Mouse (Mus musculus): ENCODE data around the gene Tax1bp3. TPM values are rescaled to one million over a fixed set of nuclear protein-coding genes. Genes with fewer than 3 reads are reported as not detected.

Tax1bp3 gene
- total RNA-seq, 1 experiment from 2014 or later = 69.6 TPM

DNA sequence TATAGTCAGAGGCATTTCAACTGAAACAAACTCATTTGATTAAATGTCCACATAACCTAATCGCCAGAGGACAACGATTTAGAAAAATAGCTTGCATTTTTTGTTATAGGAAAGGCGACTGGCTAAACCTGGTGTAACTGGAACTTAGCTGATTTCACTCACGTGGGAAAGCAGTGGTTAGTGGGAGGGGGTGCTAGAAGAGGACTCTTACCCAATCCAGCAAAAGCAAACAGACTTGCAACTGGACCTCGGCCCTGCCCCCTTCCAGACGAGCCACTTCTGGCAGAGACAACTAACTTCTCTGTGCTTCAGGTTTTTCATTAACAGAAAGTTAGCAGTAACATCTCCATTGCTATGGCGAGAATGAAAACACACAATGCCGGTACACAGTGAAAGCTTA is 1.3 kb upstream of the Tax1bp3 start:
- peak; percentile 51 for DNase-seq

DNA sequence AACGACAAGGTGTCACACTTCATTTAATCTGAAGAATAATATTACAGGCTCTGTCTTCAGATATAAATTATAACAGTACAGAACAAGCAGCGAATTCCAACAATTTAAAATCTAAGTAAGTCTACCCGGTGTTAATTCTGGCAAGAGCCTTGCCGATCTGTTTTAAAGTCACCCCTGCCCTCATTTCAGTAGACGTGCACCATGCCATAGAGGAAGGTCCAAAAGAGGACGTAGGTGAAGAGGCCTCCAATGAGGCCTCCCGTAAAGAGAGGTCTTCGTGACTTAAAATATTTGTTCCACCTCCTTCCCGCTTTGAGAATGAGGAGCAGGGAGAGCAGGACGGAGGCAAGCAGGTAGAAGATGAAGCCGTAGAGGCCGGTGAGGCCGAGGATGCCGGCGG is 697 bp upstream of the Tax1bp3 start:
- no peak for DNase-seq

DNA sequence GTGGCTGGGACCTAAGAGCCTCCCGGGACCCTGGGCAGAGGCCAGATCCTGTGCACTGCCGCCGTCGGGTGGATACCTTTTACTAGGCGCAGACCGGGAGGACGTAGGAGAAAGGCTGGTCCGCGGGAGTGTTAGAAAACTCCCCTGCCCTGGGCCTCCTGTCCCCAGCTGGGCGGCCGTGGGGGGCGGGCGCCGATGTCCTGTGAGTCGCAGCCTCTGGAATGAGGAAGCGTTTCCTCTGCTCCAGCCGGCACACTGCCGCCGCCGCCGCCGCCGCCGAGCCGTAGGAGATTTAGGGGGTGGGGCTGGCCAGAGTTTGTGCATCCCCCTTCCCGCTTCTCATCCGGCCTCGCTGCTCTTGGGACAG is 609 bp downstream of the Tax1bp3 start:
- DNase-seq = peak; percentile 93

DNA sequence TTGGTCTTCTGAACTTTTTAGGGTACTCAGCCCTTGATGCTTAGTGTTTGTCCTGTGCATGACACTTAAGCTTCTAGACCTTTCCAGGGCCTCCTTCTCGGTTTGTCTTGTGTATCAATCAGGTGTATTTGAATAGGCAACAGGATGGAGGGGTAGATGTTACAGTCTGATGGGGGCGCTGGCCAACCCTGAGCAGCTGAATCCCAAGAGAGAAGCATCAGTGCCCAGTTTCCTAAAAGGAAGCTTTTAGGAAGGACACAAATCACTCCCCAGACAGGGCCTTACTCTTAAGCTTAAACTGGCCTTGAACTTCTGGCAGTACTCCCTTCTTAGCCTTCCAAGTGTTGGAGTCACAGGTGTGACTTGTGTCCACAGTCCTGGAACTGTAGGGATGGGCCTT is 1.0 kb downstream of the Tax1bp3 start:
- peak; percentile 32 for DNase-seq

DNA sequence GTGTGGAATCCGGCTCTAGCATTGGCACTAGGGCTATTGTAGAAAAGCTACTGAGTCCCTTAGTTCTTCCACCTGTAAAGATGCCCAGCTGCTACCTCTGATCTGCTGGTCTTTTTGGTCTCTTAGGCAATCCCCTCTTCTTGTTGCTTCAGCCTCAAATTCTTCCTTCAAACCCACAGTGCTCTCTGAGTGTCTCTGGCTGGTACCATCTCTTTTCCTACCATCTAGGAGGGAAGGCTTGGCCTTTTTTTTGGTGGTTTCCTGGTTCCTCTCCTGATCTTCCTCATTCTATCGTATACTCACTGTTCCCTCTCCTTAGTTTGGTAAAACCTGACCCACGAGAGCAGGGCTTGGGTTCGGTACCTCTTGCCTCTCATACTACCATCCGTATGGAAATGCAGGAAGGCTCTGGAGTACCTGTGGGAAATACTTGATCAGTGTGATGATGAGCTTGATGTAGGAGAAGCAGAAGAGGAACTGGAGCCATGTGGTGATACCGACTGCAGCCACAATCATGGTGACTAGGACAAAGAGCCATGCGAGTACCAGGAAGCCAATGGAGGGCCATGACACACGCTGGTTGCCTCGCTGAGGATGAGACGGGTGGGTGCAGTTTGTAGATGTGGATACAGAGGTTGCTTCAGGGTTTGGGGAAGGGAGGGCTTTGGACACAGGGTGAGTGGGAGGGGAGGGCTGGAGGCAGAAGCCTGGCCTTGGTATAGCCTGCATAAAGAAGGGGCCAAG is 9.2 kb downstream of the Tax1bp3 start:
- DNase-seq = no peak

DNA sequence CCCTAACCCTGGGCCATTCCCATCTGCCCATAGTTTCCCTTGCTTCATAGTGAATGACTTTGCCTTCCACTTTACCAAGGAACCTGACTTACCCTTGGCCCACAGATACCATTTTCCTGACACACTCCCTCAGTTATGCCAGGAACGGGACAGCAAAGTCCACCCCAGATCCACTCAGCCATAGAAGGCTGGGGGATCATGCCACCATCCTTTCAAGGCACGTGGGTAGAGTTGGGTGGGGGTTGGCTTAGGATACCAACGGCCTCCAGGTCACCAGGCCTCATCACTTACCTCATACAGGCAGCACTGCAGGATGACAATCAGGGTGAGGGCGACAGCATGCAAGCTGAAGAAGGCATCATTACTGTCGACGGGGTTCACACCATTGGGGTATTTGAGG is 10.3 kb downstream of the Tax1bp3 start:
- no peak for DNase-seq

DNA sequence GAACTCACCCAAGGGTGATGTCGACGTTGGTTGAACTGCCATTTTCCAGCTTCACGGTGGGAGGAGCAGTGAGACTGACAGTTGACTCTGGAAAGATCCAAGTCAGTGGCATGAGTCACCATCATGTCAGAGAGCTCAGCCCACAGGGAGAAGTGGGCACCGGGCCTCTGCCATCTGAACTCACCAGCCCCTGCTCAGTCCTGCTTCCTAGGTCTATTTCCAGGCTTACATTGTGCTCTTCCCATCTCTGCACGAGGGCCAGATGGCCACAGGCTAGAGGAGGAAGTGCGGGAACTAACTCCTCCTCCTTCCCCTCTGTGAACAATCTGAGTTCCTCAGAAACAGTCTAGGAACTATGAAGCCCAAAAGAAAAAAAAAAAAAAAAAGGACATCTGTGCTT is 16.2 kb downstream of the Tax1bp3 start:
- DNase-seq = peak; percentile 33

DNA sequence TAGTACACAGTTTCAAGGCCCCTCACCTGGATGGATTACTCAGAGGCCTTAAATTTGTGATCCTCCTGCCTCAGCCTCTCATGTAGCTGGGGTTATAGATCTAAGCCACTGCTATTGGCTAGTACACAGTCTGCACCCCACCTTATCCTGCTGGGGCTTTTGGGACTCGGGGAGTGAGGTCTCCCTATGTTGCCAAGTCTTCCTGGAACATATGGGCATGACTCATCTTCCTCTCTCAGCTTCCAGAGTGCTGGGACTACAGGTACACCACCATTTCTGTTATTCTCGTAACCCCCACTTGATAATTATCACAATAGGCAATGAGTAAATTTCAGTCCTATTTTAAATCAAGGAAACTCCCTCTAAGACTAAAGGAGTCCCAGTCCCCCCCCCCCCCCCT is 17.6 kb downstream of the Tax1bp3 start:
- no peak for DNase-seq

DNA sequence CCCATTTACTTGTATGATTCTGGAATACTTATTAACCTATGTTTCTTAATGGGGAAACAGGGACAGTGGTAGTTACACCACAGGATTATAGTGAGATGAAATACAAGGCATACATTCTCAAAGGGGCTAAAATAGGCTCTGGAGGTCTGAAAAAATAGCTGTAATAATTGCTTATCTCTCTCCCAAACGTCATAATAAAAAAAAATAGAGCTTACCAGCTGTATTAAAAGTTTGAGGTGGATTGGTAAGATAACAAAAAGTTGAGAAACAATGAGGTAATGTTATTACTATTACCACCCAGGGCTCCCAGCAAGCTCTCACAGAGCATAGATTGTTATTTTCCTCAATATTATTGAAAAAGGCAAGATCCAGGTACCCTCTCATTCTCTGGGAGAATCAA is 21.3 kb downstream of the Tax1bp3 start:
- DNase-seq = no peak

DNA sequence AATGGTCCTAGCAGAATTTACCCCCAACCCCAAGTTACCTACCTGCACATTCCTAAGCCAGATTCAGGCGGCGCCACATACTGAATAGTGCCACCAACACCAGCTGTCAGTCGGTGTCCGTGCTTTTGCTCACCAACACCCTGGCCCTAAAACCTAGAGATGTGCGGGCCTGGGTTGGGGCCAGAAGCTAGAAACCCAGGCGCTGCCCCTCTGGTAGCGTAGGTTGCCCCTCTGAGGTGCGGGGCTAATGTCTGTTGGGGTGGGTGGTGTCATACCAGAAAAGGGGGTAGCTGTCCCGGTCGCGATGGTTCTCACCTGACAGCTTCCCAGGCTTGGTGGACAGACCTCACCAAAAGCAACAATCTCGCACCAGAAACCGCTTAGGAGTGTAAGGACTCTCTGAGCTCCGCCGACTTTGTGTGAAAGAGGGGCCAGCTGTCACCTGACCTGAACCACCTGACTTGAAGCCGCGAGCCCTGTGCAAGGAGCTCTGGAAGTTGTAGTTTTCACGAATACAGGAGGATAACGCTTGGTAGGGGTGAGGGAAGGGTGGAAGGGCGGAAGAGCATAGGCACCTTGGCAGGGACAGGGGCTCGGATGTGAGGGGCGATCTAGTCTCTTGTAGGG is 21.8 kb downstream of the Tax1bp3 start, which contains the start of gene Ctns:
Gene Ctns, minus strand, starts transcription at position 440 of the 627 bp plus-strand sequence.
- peak; percentile 87 for DNase-seq

DNA sequence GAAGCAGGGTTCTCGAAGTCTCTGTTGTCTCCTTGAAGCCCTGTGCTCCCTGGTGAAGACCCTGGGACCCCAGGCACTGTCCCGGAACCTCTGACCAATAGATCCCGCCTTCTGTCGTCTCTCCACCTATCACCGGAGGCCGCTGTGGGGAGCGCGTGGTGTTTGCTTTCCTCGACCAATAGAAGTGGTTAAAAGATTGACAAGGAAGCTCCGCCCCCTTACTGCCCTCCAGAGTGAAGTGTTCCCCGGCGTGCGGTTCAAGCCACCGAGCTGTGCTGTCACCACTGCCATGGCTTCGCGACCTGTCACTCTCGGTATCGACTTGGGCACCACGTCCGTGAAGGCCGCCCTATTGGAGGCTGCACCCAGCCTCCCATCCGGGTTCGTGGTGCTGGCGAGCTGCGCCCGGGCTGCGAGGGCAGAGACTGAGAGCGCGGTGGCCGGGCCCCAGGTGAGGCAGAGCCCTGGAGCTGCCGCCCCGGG is 22.4 kb downstream of the Tax1bp3 start, which contains the start of gene Shpk:
Gene Shpk, plus strand, starts transcription at position 231 of the 483 bp plus-strand sequence.
- DNase-seq = peak; percentile 95

DNA sequence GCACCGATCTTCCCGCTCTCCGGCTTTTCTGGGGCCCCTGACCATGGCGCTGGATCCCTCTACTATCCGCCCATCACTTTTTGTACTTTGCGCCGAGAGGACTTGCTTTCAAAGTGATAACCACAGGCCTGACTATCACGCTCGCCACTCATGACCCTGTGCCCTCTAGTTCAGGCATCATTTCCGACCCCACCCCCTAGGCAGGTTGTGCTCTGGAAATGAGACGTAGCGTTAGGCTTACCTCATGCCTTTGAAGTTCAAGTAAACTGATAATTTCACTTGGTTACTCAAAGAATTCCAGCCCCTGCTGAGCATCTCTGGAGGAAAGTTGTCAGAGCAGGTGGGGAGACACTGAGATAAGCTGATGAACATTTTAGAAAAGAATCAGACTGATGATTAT is 23.0 kb downstream of the Tax1bp3 start:
- peak; percentile 31 for DNase-seq

DNA sequence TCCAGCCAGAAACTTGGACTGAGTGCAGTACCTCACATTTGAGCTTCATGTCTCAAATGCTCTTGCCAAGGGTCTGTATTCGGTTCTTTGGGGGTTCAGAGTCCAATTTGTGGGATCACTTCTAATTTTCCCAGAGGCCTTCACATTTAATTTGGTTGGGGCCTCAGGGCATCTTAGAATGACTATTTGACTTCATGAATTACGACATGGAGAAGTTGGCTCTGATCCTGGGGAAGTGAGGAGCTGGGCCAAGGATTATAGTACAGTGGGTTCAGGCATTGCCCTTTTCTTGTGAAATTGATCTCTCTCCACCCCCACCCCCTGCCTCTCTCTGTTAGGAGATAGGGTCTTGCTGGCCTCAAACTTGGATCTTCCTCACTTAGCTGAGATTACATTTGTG is 24.1 kb downstream of the Tax1bp3 start:
- DNase-seq = peak; percentile 58

DNA sequence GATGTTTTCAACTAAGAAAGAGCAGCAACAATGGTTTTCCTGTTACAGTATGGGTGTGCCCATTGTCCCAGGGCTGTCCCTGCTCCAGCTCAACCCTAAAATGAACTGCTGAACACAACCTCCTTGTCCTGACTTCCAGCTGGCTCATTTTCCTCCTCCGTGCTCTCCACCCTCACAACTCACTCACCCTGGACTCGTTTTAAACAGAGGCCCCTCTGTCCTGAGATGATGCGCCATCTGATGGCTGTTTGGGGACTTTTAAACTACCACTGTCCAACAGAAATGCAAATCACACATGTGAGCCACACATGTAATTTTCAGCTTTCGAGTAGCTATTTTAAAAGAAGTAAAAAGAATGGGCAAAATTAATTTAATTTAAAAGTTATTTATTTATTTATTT is 24.7 kb downstream of the Tax1bp3 start:
- no peak for DNase-seq

DNA sequence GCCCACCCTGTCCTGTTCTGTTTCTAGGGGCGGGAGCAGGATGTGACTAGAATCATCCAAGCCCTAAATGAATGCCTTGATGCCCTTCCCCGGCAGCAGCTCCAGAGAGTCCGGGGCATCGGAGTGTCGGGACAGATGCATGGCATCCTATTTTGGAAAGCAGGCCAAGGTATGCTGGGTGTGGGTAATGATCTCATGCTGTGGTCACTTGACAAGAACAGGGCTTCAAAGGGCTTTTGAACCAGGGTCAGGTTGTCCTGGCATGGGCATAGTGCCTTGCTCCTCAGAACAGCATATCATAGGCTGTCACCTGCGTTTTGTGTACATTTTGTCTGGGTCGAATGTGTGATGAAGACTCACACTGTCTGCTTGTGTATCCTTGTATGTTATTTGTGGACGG is 27.0 kb downstream of the Tax1bp3 start:
- no peak for DNase-seq

DNA sequence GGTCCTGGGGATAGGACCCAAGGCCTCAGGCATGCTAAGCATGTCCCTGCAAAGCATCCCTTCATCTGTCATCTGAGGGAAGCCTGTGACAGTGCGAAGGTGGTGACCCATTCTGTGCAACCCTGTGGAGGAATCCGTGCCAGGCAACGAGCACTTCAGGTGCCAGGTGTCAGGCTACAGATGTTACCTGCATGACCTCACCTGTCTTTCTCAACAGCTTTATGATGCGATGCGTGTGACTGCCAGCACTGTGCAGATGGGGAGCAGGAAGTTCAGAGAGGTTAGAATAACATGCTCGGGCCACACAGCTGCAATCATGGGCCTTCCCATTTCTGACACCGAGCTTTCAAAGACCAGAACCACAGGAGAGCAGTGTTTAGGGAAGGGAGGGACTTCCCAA is 28.3 kb downstream of the Tax1bp3 start:
- no peak for DNase-seq

DNA sequence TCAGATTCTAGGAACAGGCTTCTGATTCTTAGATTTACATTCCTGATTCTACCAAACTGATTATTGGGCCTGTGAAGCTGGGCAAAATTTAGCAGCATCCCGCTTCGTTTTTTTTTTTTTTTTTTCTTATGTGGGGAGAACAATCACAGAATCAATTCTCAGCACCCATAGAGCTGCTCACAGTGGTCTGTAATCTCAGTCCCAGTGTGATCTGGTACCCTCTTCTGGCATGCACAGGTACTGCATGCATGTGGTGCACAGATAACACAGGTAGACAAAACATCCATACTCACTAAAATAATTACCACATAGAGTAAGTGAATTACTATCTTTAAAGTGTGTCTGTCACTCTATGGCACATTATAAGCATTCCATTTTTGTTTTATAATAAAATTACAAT is 30.7 kb downstream of the Tax1bp3 start:
- DNase-seq = no peak

DNA sequence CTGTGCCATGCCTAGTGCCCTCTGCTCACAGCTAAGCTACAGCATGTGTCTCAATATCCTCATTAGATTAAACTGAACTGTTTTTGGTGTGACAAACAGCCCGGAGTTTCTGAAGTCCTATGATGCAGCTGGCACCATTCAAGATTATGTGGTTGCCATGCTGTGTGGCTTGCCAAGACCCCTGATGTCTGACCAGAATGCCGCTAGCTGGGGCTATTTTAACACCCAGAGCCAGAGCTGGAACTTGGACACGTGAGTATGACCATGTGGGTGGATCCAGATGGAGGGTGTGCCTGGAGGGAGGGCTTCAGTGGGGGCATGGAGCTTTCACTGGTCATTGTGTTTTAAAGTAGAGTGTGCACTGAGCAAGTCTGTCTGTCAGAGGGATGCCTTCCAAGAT is 37.1 kb downstream of the Tax1bp3 start:
- DNase-seq = no peak

DNA sequence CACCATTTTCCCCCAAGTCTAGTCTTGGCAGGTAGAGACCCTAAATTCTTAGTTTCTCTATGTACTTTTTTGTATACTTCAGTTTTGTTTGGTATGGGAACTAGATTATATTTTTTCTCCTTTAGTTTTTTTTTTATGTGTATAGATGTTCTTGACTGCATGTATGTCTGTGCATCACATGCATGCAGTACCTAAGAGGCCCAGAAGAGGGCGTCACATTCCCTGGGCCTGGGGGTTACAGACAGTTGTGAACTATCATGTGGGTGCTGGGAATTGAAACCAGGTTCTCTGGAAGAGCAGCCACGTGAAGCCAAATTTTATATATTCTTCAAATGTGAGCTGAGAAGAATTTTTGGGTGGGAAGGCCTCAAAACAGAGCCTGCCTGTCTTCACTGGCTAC is 42.8 kb downstream of the Tax1bp3 start:
- DNase-seq = no peak

DNA sequence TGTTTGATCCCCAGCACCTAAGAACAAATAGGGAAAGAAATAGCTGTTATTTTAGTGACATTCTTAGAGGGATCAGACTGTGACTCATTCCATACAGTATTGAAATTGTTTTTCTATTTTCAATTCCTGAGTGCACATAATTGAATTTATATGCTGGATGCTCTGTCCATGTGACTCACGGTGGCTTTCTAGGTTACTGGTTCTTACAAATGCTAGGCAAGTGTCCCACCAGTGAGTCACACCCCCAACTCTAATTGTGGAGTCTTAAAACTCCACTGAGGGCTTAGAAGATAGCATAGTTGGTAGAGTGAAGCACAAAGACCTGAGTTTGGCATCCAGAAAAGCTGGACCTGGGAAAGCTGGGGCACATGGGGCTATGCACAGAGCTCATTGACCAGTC is 43.8 kb downstream of the Tax1bp3 start:
- no peak for DNase-seq

DNA sequence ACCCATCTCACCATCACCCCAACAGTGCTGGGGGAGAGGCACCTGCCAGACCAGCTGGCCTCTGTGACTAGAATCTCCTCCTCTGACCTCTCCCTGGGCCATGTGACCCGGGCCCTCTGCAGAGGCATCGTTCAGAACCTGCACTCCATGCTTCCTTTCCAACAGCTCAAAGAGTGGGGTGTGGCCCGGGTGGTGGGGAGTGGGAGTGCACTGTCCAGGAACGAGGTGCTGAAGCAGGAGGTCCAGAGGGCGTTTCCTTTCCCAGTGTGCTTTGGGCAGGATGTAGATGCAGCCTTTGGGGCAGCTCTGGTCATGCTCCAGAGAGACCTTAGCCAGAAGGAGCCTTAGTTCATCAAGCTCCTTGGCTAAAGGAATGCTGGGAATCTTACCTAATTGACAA is 46.0 kb downstream of the Tax1bp3 start:
- no peak for DNase-seq

DNA sequence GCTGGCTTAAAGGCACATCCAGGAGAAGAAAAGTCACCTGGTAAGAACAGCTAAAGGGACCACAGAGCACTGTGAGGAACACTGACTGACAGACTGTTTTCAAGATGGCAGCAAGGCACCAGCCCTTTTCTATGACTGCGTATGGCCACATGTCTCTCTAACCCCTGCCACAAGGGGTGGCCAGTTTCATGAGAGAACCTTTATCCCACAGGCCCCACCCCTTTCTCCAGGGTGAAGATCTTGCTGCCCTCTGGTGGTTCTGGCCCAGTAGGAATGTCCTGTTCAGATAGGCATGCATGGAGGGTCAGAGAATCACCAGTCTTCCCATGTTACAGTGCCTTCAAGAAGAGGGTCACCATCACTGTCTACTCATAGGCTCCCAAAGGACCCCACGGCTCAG is 47.1 kb downstream of the Tax1bp3 start:
- peak; percentile 64 for DNase-seq

DNA sequence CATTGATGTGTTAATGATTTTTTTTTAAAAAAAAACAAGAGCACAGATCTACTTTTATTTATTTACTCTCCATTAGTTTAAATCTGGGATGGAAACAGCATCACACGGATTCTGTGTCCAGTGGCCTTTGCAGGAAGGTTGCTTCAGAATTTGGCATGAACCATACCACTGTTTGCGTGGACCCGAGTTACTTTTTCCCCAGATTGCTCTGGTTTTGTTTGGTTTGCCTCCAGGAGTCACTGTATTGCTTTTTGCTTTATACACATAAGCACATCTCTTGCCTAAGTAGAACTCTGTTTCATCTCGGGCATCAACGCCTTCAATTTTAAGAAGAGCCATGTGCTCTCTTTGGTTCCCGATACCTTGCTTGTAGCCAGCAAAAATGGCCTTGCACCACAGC is 49.0 kb downstream of the Tax1bp3 start:
- DNase-seq = no peak

DNA sequence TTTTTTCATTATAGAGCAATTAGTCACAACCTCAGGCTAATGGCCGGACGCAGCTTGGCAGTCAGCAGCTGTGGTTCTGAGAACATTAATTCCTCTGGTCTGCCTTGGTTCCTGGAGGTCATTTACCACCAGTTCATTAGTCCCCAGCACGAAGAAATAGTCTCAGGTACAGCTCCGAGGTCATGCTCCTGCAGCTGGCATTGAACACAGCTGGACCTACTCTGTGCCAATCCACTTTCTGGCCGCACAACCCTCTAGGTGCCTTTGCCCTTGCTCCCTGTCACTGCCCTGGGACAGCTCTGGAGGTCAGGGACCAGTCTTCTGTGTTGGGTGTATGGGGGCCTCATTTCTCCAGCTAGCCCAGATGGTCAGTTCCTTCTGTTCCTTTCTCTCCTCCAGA is 52.0 kb downstream of the Tax1bp3 start:
- no peak for DNase-seq
